In the genomic region with DNA sequence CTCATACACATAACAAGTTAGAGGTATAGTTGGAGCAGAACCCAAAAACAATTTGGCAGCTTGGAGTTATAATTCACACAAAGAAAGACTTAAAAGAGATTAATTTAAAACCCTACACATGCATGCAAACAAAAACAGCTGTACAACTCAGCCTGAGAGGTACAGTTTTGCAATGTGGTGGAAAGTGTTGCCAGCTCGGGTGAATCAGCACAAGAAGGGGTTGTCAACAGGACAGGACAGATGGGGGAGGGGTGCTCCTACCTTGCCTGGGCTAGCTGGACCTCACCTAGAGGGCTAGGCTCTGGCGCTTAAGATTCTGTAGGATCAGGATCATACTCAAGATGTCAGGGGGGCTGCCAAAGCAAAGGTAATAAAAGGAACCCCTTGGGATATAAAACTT, we compare ENCODE assay signal across 28 mouse cellular contexts. TPM values are rescaled to one million over a fixed set of nuclear protein-coding genes. Genes with fewer than 3 reads are reported as not detected.
"Had no signal": no experiment of that assay in that cellular context is flagged by ENCODE, and none has a peak within 500 bp of the region (broad histone marks: within the 10 kb centered on the region; RNA-seq: fewer than 3 reads in every experiment).

No protein-coding gene starts in this region.

- H3K27ac ChIP-seq: limb, embryonic 12.5 days; limb, embryonic 15.5 days; liver, embryonic 13.5 days; macrophage; midbrain, embryonic 12.5 days; midbrain, embryonic 15.5 days; neural tube, embryonic 12.5 days; neural tube, embryonic 15.5 days; stomach, postnatal 0 days had no signal

- H3K4me2 ChIP-seq: limb, embryonic 12.5 days; limb, embryonic 15.5 days; liver, embryonic 13.5 days; lung, embryonic 14.5 days; midbrain, embryonic 12.5 days; midbrain, embryonic 15.5 days; neural tube, embryonic 12.5 days; neural tube, embryonic 15.5 days had no signal

- H3K9ac ChIP-seq: limb, embryonic 12.5 days; limb, embryonic 15.5 days; liver, embryonic 13.5 days; lung, embryonic 14.5 days; midbrain, embryonic 12.5 days; midbrain, embryonic 15.5 days; neural tube, embryonic 12.5 days; neural tube, embryonic 15.5 days had no signal

- ATAC-seq: lung, postnatal 0 days; midbrain, embryonic 15.5 days had no signal

- H3K4me3 ChIP-seq: limb, embryonic 12.5 days; limb, embryonic 15.5 days; liver, embryonic 13.5 days; midbrain, embryonic 12.5 days; midbrain, embryonic 15.5 days; neural tube, embryonic 12.5 days; neural tube, embryonic 15.5 days had no signal

- H3K36me3 ChIP-seq: limb, embryonic 12.5 days; limb, embryonic 15.5 days; liver, embryonic 13.5 days; midbrain, embryonic 12.5 days; midbrain, embryonic 15.5 days; neural tube, embryonic 12.5 days; neural tube, embryonic 15.5 days had no signal

- H3K4me1 ChIP-seq: limb, embryonic 12.5 days; limb, embryonic 15.5 days; liver, embryonic 13.5 days; midbrain, embryonic 12.5 days; midbrain, embryonic 15.5 days; neural tube, embryonic 12.5 days; neural tube, embryonic 15.5 days had no signal

- H3K9me3 ChIP-seq: limb, embryonic 12.5 days; limb, embryonic 15.5 days; liver, embryonic 13.5 days; midbrain, embryonic 12.5 days; midbrain, embryonic 15.5 days; neural tube, embryonic 12.5 days; neural tube, embryonic 15.5 days had no signal

- H3K27me3 ChIP-seq: limb, embryonic 15.5 days; midbrain, embryonic 12.5 days; midbrain, embryonic 15.5 days; neural tube, embryonic 12.5 days; neural tube, embryonic 15.5 days had no signal

- DNase-seq: kidney, adult 18-20 months; kidney, adult 9 months; kidney, postnatal 25 days; left cerebral cortex, postnatal 4 days; liver, embryonic 13.5 days; lung, embryonic 14.5 days; right cerebral cortex, adult 18-20 months; right cerebral cortex, postnatal 14 days; right cerebral cortex, postnatal 4 days; thymus, adult 2 months; thymus, postnatal 25 days had no signal

RNA-seq across cellular contexts. Expression of gene Krt77, which starts 8.5 kb away (rescaled TPM):
- polyA plus RNA-seq: limb, embryonic 12.5 days; liver, embryonic 13.5 days; liver, embryonic 16.5 days; lung, embryonic 14.5 days; lung, postnatal 0 days; macrophage; midbrain, embryonic 12.5 days; neural tube, embryonic 12.5 days had no signal

RNA-seq across cellular contexts. Expression of gene Krt76, which starts 14.7 kb away (rescaled TPM):
- total RNA-seq: layer of hippocampus, adult 8-10 months; layer of hippocampus, postnatal 10 days; left cerebral cortex, adult 8-10 months; left cerebral cortex, postnatal 14 days; left cerebral cortex, postnatal 4 days; megakaryocyte, adult 5-6 weeks had no signal
- polyA plus RNA-seq: kidney, embryonic 16.5 days; limb, embryonic 12.5 days; liver, embryonic 13.5 days; liver, embryonic 16.5 days; lung, embryonic 14.5 days; lung, postnatal 0 days; macrophage; midbrain, embryonic 12.5 days; midbrain, embryonic 15.5 days; neural tube, embryonic 12.5 days; neural tube, embryonic 15.5 days; stomach, embryonic 14.5 days had no signal

RNA-seq across cellular contexts. Expression of gene Krt1, which starts 27.4 kb away (rescaled TPM):
- total RNA-seq: megakaryocyte, adult 5-6 weeks had no signal
- polyA plus RNA-seq: liver, embryonic 13.5 days; liver, embryonic 16.5 days; macrophage had no signal

RNA-seq across cellular contexts. Expression of gene Krt4, which starts 46.5 kb away (rescaled TPM):
- total RNA-seq: layer of hippocampus, adult 8-10 months; layer of hippocampus, postnatal 10 days; left cerebral cortex, adult 8-10 months; left cerebral cortex, postnatal 14 days; megakaryocyte, adult 5-6 weeks had no signal
- polyA plus RNA-seq: limb, embryonic 12.5 days; macrophage; midbrain, embryonic 12.5 days; neural tube, embryonic 12.5 days had no signal
